Mouse (Mus musculus) liver, postnatal 0 days (tissue): Measurements from ENCODE around the gene Svs4.
"Not testable (repeated sequence)": the region's sequence is repeated elsewhere in the genome, so short reads cannot be mapped to it uniquely, and the experiment has no call there.

ENCODE experiments used
- CTCF ChIP-seq: sonication (generic); IDR thresholded peaks from 2 replicates; pipeline ENCODE4 v1.5.1; 2016; ENCODE audit warnings: antibody characterized with exemption, low read depth
- EP300 ChIP-seq: IDR thresholded peaks from 2 replicates; pipeline ENCODE4 v1.6.1; 2016; ENCODE audit warnings: antibody characterized with exemption, low read depth, mild to moderate bottlenecking

DNA sequence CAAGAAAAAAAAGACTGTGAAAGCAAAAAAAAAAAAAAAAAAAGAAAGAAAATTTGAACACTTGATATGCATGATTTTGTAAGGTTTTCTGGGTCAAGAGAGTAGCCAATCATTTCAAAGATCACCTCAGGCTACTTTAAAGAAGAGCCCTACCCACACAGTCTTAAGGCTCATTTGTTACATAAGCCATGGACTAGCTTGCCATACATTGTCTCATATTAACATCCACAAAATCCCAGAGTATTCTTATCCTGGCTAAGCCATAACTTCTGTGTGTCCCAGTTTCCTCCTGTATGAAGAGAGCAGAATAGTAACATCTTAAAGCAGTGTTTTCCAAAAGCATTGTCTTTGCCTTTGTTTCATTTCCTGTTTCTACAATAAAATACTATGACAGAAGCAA lies 37.2 kb upstream of the Svs4 start:
- not testable (repeated sequence) for TF ChIP-seq EP300, CTCF
